Mouse (Mus musculus) embryo, embryonic 10.5 days (tissue): ENCODE data around the gene Jmjd6.
"Not testable (repeated sequence)": the region's sequence is repeated elsewhere in the genome, so short reads cannot be mapped to it uniquely, and the experiment has no call there.

Experiments
- DNase-seq: peaks from one replicate; pipeline ENCODE4 v3.0.0-alpha.2; 2015; ENCODE audit warnings: low spot score

Gene Jmjd6

GRCm38 (mm10) chr11:116851576-116852290, 8.5 kb upstream of the Jmjd6 start:
- DNase-seq = peak; percentile 43

GRCm38 (mm10) chr11:116850833-116851477, 7.7 kb upstream of the Jmjd6 start:
- DNase-seq = no peak

- DNase-seq = no peak
Observed at GRCm38 (mm10) chr11:116850085-116850484, 6.8 kb upstream of the Jmjd6 start.

- no peak for DNase-seq
Observed at GRCm38 (mm10) chr11:116849587-116849986, 6.3 kb upstream of the Jmjd6 start.

- DNase-seq = not testable (repeated sequence)
Observed at GRCm38 (mm10) chr11:116848877-116849178, 5.6 kb upstream of the Jmjd6 start.

- DNase-seq = no peak
Observed at GRCm38 (mm10) chr11:116848086-116848876, 5.0 kb upstream of the Jmjd6 start.

GRCm38 (mm10) chr11:116847187-116848085, 4.2 kb upstream of the Jmjd6 start:
- DNase-seq = no peak

- DNase-seq = no peak
Observed at GRCm38 (mm10) chr11:116846593-116847181, 3.4 kb upstream of the Jmjd6 start.

- DNase-seq = peak; percentile 72
Observed at GRCm38 (mm10) chr11:116842531-116843260, 553 bp downstream of the Jmjd6 start.

GRCm38 (mm10) chr11:116840748-116841147, 2.5 kb downstream of the Jmjd6 start:
- no peak for DNase-seq

GRCm38 (mm10) chr11:116839601-116840000, 3.6 kb downstream of the Jmjd6 start:
- no peak for DNase-seq

- no peak for DNase-seq
Observed at GRCm38 (mm10) chr11:116838936-116839335, 4.3 kb downstream of the Jmjd6 start.

- DNase-seq = no peak
Observed at GRCm38 (mm10) chr11:116837441-116837840, 5.8 kb downstream of the Jmjd6 start.

- no peak for DNase-seq
Observed at GRCm38 (mm10) chr11:116836283-116836682, 7.0 kb downstream of the Jmjd6 start.

GRCm38 (mm10) chr11:116834954-116835353, 8.3 kb downstream of the Jmjd6 start:
- no peak for DNase-seq

GRCm38 (mm10) chr11:116832172-116832685, 11.0 kb downstream of the Jmjd6 start:
- DNase-seq = peak; percentile 63

GRCm38 (mm10) chr11:116827534-116828165, 15.6 kb downstream of the Jmjd6 start, which contains the start of gene Mxra7:
Gene Mxra7, minus strand, starts transcription at chr11:116828046.
- peak; percentile 86 for DNase-seq

GRCm38 (mm10) chr11:116826550-116827504, 16.4 kb downstream of the Jmjd6 start:
- DNase-seq = peak; percentile 66

GRCm38 (mm10) chr11:116825230-116825629, 18.0 kb downstream of the Jmjd6 start:
- DNase-seq = no peak
